Mouse (Mus musculus): ENCODE measurements at regions not wholly inside any gene's neighbourhood (a gene's known extent, or its start where the extent isn't known, plus 50 kb on each side); places are given as distances from the start of the nearest gene placed in this dataset.

- H3K4me2 ChIP-seq = no peak overlapping the region
- WGBS = 91% methylated on average over 1 of the region's 1 CpGs
- H3K36me3 ChIP-seq (replicated peaks) = no peaks in the 10 kb centered on the region
- no peak for ATAC-seq (ENCODE audit: low FRiP score)
- H3K4me3 ChIP-seq (replicated peaks) = no peak overlapping the region
- no peaks in the 10 kb centered on the region for H3K9me3 ChIP-seq
- H3K9ac ChIP-seq = no peak overlapping the region
- H3K27me3 ChIP-seq = no peaks in the 10 kb centered on the region
- H3K4me1 ChIP-seq = no peaks in the 10 kb centered on the region
- no peak overlapping the region for H3K27ac ChIP-seq
Observed at GRCm38 (mm10) chr7:113010150-113010549, 56.4 kb downstream of the Rassf10 start.

- Histone ChIP-seq H3K27ac (no peak overlapping the region), H3K4me1 (no peaks in the 10 kb centered on the region), H3K9me3 (no peaks in the 10 kb centered on the region), H3K27me3 (no peaks in the 10 kb centered on the region), H3K4me3 (replicated peaks) (no peak overlapping the region), H3K36me3 (replicated peaks) (no peaks in the 10 kb centered on the region), H3K4me2 (no peak overlapping the region), H3K9ac (no peak overlapping the region)
- no peak for ATAC-seq (ENCODE audit: low FRiP score)
- WGBS = 61% methylated on average over 8 of the region's 8 CpGs
Observed at GRCm38 (mm10) chr7:113017092-113017755, 63.5 kb downstream of the Rassf10 start.

- 52% methylated on average over 5 of the region's 5 CpGs for WGBS
Observed at GRCm38 (mm10) chr7:113021412-113021811, 67.7 kb downstream of the Rassf10 start.

GRCm38 (mm10) chr7:113022516-113022915 lies 68.8 kb downstream of the Rassf10 start:
- Histone ChIP-seq H3K4me1 (no peaks in the 10 kb centered on the region), H3K4me3 (replicated peaks) (no peak overlapping the region), H3K27me3 (0 out of 2 replicates have a peak, but pooled peaks cover 2% of the 10 kb centered on the region), H3K9ac (no peak overlapping the region), H3K9me3 (no peaks in the 10 kb centered on the region), H3K4me2 (no peak overlapping the region), H3K36me3 (replicated peaks) (no peaks in the 10 kb centered on the region), H3K27ac (no peak overlapping the region)
- WGBS = 31% methylated on average over 2 of the region's 2 CpGs
- no peak for ATAC-seq (ENCODE audit: low FRiP score)

More at GRCm38 (mm10) chr7:113021412-113021811, 67.7 kb downstream of the Rassf10 start:
- H3K4me2 ChIP-seq = no peak overlapping the region
- no peak overlapping the region for H3K4me3 ChIP-seq (replicated peaks)
- no peaks in the 10 kb centered on the region for H3K4me1 ChIP-seq
- H3K27ac ChIP-seq = no peak overlapping the region
- H3K9ac ChIP-seq = no peak overlapping the region
- H3K27me3 ChIP-seq = 0 out of 2 replicates have a peak, but pooled peaks cover 2% of the 10 kb centered on the region
- H3K36me3 ChIP-seq (replicated peaks) = no peaks in the 10 kb centered on the region
- no peaks in the 10 kb centered on the region for H3K9me3 ChIP-seq
- no peak for ATAC-seq (ENCODE audit: low FRiP score)

GRCm38 (mm10) chr7:113025758-113026157 lies 72.0 kb downstream of the Rassf10 start:
- H3K4me3 ChIP-seq (replicated peaks) = no peak overlapping the region
- H3K27ac ChIP-seq = no peak overlapping the region
- ATAC-seq (ENCODE audit: low FRiP score) = no peak
- no peak overlapping the region for H3K9ac ChIP-seq
- 88% methylated on average over 1 of the region's 1 CpGs for WGBS
- no peak overlapping the region for H3K4me2 ChIP-seq
- 0 out of 2 replicates have a peak, but pooled peaks cover 2% of the 10 kb centered on the region for H3K27me3 ChIP-seq
- no peaks in the 10 kb centered on the region for H3K36me3 ChIP-seq (replicated peaks)
- no peaks in the 10 kb centered on the region for H3K4me1 ChIP-seq
- no peaks in the 10 kb centered on the region for H3K9me3 ChIP-seq

- no peak overlapping the region for H3K4me2 ChIP-seq
- 0 out of 2 replicates have a peak, but pooled peaks cover 2% of the 10 kb centered on the region for H3K27me3 ChIP-seq
- no peak for ATAC-seq (ENCODE audit: low FRiP score)
- no peaks in the 10 kb centered on the region for H3K9me3 ChIP-seq
- WGBS = 86% methylated on average over 10 of the region's 10 CpGs
- no peak overlapping the region for H3K27ac ChIP-seq
- H3K36me3 ChIP-seq (replicated peaks) = no peaks in the 10 kb centered on the region
- H3K4me1 ChIP-seq = no peaks in the 10 kb centered on the region
- no peak overlapping the region for H3K9ac ChIP-seq
- no peak overlapping the region for H3K4me3 ChIP-seq (replicated peaks)
Observed at GRCm38 (mm10) chr7:113026290-113027075, 72.7 kb downstream of the Rassf10 start.

GRCm38 (mm10) chr7:113027125-113027801 lies 73.5 kb downstream of the Rassf10 start:
- Histone ChIP-seq H3K4me1 (no peaks in the 10 kb centered on the region), H3K4me3 (replicated peaks) (no peak overlapping the region), H3K4me2 (no peak overlapping the region), H3K36me3 (replicated peaks) (no peaks in the 10 kb centered on the region), H3K9me3 (no peaks in the 10 kb centered on the region), H3K27me3 (0 out of 2 replicates have a peak, but pooled peaks cover 2% of the 10 kb centered on the region), H3K9ac (no peak overlapping the region), H3K27ac (no peak overlapping the region)
- ATAC-seq (ENCODE audit: low FRiP score) = no peak
- WGBS = 79% methylated on average over 5 of the region's 5 CpGs

GRCm38 (mm10) chr7:113030053-113030752 lies 76.4 kb downstream of the Rassf10 start:
- no peak overlapping the region for H3K4me2 ChIP-seq
- no peaks in the 10 kb centered on the region for H3K36me3 ChIP-seq (replicated peaks)
- no peaks in the 10 kb centered on the region for H3K4me1 ChIP-seq
- ATAC-seq (ENCODE audit: low FRiP score) = no peak
- no peaks in the 10 kb centered on the region for H3K27me3 ChIP-seq
- WGBS = 62% methylated on average over 5 of the region's 5 CpGs
- H3K9ac ChIP-seq = no peak overlapping the region
- H3K4me3 ChIP-seq (replicated peaks) = no peak overlapping the region
- H3K9me3 ChIP-seq = no peaks in the 10 kb centered on the region
- H3K27ac ChIP-seq = no peak overlapping the region

- ATAC-seq (ENCODE audit: low FRiP score) = no peak
- Histone ChIP-seq H3K36me3 (replicated peaks) (no peaks in the 10 kb centered on the region), H3K4me1 (peaks cover 3% of the 10 kb centered on the region; the same call in 1 of the 2 replicates), H3K9me3 (no peaks in the 10 kb centered on the region), H3K4me2 (no peak overlapping the region), H3K4me3 (replicated peaks) (no peak overlapping the region), H3K9ac (no peak overlapping the region), H3K27me3 (no peaks in the 10 kb centered on the region), H3K27ac (no peak overlapping the region)
- WGBS = 87% methylated on average over 4 of the region's 4 CpGs
Observed at GRCm38 (mm10) chr7:113035751-113036150, 82.0 kb downstream of the Rassf10 start.

GRCm38 (mm10) chr7:113037825-113038613 lies 84.3 kb downstream of the Rassf10 start:
- 0 out of 2 replicates have a peak, but pooled peaks cover 8% of the 10 kb centered on the region for H3K27me3 ChIP-seq
- no peaks in the 10 kb centered on the region for H3K36me3 ChIP-seq (replicated peaks)
- H3K4me2 ChIP-seq = no peak overlapping the region
- no peak overlapping the region for H3K4me3 ChIP-seq (replicated peaks)
- H3K4me1 ChIP-seq = peaks cover 3% of the 10 kb centered on the region; the same call in 1 of the 2 replicates
- no peaks in the 10 kb centered on the region for H3K9me3 ChIP-seq
- H3K27ac ChIP-seq = no peak overlapping the region
- ATAC-seq (ENCODE audit: low FRiP score) = no peak
- H3K9ac ChIP-seq = no peak overlapping the region
- WGBS = 83% methylated on average over 12 of the region's 12 CpGs

- Histone ChIP-seq H3K4me3 (replicated peaks) (no peak overlapping the region), H3K4me2 (no peak overlapping the region), H3K4me1 (peaks cover 3% of the 10 kb centered on the region; the same call in 1 of the 2 replicates), H3K36me3 (replicated peaks) (no peaks in the 10 kb centered on the region), H3K9me3 (no peaks in the 10 kb centered on the region), H3K27me3 (0 out of 2 replicates have a peak, but pooled peaks cover 8% of the 10 kb centered on the region), H3K9ac (no peak overlapping the region), H3K27ac (no peak overlapping the region)
- 59% methylated on average over 3 of the region's 3 CpGs for WGBS
- ATAC-seq (ENCODE audit: low FRiP score) = no peak
Observed at GRCm38 (mm10) chr7:113038906-113039671, 85.3 kb downstream of the Rassf10 start.
